Mouse (Mus musculus): ENCODE results near the gene Rgs17. TPM values are rescaled to one million over a fixed set of nuclear protein-coding genes. Genes with fewer than 3 reads are reported as not detected.

Rgs17 gene
- polyA plus RNA-seq (2012; rRNA removed): 0.17 and 0.18 TPM in 2 replicates

DNA sequence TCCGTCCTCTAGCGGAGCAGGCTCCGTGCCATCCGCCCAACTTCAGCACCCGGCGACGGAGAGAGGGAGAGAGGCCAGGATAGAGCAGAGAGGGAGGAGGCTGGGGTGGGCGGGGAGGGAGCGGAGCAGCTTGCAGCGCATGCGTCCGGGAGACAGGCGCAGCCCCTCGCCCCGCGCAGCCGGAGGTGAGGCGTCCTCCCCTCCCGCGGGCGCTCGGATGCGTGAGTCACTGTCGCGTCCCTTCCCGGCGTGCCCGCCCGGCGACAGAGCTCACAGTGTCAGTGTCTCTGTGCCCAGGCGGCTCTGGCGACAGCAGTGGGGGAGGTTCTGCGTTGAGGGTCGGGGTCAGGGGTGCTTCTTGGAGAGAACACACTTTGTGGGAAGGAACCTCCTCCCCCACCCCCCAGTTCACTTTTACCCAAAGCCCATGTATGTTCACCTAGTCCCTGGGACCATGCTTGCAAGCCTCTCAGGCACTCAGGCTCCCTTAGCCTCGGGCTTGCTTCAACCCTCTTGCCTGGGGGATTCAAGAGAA is at the start of gene Rgs17:
Rgs17 (minus strand) TSS at position 107 of the 535 bp plus-strand sequence.

DNA sequence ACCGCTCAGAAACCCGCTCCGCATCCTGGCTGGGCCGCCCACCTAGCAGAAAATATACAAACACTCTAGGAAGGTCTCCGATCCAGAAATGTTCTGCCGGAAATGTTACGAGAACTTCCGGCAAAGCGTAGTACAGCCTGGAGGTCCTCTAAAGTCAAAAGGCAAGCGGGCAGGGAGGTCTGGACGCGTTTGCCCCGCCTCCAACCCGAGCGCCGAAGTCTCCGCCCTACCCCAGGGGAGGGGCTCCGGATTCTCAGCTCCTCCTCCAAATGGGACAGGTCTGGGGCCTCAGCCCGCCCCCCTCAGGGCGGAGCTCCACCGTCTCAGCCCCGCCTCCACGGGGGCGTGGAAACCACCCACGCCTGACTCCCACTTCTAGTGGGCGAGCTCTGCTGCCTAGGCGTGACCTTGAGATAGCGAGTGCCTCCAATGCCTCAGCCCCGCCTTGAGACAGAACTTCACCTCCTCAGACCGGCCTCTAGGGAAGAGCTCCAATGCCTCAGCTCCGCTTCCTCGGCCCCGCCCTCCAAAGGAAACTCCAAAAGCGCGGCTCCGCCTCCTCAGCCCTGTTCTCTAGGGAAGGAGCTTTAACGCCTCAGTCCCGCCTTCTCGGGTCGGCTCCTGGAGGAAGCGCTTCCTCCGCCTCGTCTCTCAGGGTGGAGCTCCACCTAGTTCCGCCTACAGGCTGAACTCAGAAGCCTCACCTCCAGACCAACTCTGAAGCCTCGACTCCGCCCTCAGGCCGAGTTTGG is 98.3 kb downstream of the Rgs17 start, which contains the start of gene Mtrf1l:
Mtrf1l (minus strand) TSS at position 171 of the 752 bp plus-strand sequence.

DNA sequence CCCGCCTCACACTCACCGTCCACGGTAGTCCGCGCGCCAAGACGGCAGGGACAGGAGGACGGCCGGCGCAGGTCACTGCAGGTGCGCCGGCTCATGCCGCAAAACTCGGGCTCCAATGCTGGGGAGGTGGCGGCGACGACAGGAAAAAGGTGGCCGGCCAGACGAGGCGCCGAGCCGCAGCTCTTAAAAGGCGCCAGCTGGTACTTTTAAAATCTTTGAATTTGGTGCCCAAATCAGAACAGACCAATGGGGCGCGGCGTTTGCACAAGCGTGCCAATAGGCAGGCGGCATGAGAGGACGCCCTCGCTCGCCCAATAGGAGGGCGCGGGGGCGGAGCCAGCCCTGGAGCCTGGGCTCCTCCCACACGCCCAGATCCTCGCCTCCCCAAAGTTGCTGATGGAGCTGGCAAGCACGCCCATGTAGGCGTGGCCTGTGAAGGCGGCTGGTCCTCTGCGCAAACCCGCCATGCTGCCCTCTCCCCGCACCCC is 116.9 kb downstream of the Rgs17 start, which contains the start of gene Fbxo5:
Fbxo5 (minus strand) TSS at position 358 of the 488 bp plus-strand sequence.

Other genes starting within 250 kb of the Rgs17 start
- gene Fbxo5, start 116.8 kb downstream of the Rgs17 start, polyA plus RNA-seq (2012; rRNA removed): 1.8 TPM in 2 replicates
- 2.4 and 3.9 TPM in 2 replicates for gene Mtrf1l, start 98.5 kb downstream of the Rgs17 start, polyA plus RNA-seq (2012; rRNA removed)